Mouse (Mus musculus) retina, embryonic 14.5 days (tissue): ENCODE results near the gene Ccdc97.
A peak's percentile ranks its signal among the peaks of the same experiment; 100 is the strongest.

Experiments used
- DNase-seq: peaks from one replicate; pipeline ENCODE4 v3.0.0-alpha.2; 2015; ENCODE audit warnings: low spot score

Ccdc97 gene

GRCm38 (mm10) chr7:25688810-25689586 is 29.9 kb downstream of the Ccdc97 start:
- DNase-seq, result peak; percentile 53

GRCm38 (mm10) chr7:25687811-25688401 is 31.0 kb downstream of the Ccdc97 start:
- DNase-seq, result peak; percentile 52

GRCm38 (mm10) chr7:25686680-25687531 is 32.0 kb downstream of the Ccdc97 start, which contains the start of gene Tgfb1:
Gene Tgfb1 (plus strand): TSS chr7:25687002.
- peak; percentile 63 for DNase-seq

GRCm38 (mm10) chr7:25685926-25686470 is 32.9 kb downstream of the Ccdc97 start:
- DNase-seq, result no peak

GRCm38 (mm10) chr7:25684659-25685058 is 34.2 kb downstream of the Ccdc97 start:
- no peak for DNase-seq

GRCm38 (mm10) chr7:25683474-25684180 is 35.3 kb downstream of the Ccdc97 start:
- no peak for DNase-seq

GRCm38 (mm10) chr7:25681341-25682231 is 37.3 kb downstream of the Ccdc97 start:
- DNase-seq, result no peak

- DNase-seq, result peak; percentile 97
Observed at GRCm38 (mm10) chr7:25680514-25681258, 38.2 kb downstream of the Ccdc97 start, which contains the start of gene B9d2. Gene B9d2 (plus strand): TSS chr7:25680780.

GRCm38 (mm10) chr7:25679971-25680370 is 38.9 kb downstream of the Ccdc97 start:
- no peak for DNase-seq

- no peak for DNase-seq
Observed at GRCm38 (mm10) chr7:25677013-25677412, 41.9 kb downstream of the Ccdc97 start.

GRCm38 (mm10) chr7:25676085-25676781 is 42.7 kb downstream of the Ccdc97 start:
- DNase-seq, result no peak

GRCm38 (mm10) chr7:25675405-25675804 is 43.5 kb downstream of the Ccdc97 start:
- no peak for DNase-seq

GRCm38 (mm10) chr7:25674719-25675300 is 44.1 kb downstream of the Ccdc97 start, which contains the start of gene Tmem91:
Gene Tmem91 (minus strand): TSS chr7:25675166.
- DNase-seq, result no peak

GRCm38 (mm10) chr7:25674297-25674696 is 44.6 kb downstream of the Ccdc97 start:
- no peak for DNase-seq

GRCm38 (mm10) chr7:25672442-25672841 is 46.4 kb downstream of the Ccdc97 start:
- no peak for DNase-seq

GRCm38 (mm10) chr7:25671686-25672085 is 47.2 kb downstream of the Ccdc97 start:
- no peak for DNase-seq

GRCm38 (mm10) chr7:25670096-25670495 is 48.8 kb downstream of the Ccdc97 start:
- no peak for DNase-seq

- no peak for DNase-seq
Observed at GRCm38 (mm10) chr7:25669631-25670030, 49.3 kb downstream of the Ccdc97 start.

GRCm38 (mm10) chr7:25669158-25669557 is 49.7 kb downstream of the Ccdc97 start:
- DNase-seq, result no peak
